Mouse (Mus musculus): ENCODE measurements around the gene Clcc1. TPM values are rescaled to one million over a fixed set of nuclear protein-coding genes. Genes with fewer than 3 reads are reported as not detected.

Gene Clcc1
- 39.8 TPM for total RNA-seq (2023)

DNA sequence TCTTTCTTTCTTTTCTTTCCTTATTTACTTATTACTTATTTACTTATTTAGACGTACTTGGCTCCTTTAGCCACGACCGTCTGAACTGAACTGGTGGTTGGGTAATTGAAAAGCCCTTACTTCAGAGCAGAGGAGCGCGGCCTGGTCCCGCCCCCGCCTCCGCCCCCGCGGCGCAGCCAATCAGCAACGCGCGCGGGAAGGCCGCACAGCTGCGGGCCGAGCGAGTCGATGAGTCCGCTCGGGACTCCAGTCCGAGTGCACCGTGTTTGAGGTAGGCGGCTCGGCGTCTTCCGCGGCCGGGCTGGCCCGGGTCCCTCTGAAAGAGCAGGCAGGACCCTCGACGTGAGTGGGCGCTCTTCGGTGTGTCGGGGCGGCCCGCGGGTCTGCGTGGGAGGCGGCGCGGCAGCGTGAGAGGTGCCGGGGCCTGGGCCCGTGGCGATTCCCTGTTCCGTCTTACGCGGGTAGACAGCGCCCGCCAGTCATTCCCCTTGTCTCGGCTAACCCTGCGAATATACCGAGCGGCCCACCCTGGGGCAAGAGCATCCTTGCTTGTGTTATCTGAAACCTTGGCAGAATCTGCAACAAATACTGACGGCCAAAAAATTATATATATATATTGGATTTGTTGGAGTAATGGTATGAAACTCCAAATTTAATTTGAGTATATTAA is at the start of gene Clcc1:
TSS of gene Clcc1 (plus strand) at position 204 of the 670 bp plus-strand sequence.

DNA sequence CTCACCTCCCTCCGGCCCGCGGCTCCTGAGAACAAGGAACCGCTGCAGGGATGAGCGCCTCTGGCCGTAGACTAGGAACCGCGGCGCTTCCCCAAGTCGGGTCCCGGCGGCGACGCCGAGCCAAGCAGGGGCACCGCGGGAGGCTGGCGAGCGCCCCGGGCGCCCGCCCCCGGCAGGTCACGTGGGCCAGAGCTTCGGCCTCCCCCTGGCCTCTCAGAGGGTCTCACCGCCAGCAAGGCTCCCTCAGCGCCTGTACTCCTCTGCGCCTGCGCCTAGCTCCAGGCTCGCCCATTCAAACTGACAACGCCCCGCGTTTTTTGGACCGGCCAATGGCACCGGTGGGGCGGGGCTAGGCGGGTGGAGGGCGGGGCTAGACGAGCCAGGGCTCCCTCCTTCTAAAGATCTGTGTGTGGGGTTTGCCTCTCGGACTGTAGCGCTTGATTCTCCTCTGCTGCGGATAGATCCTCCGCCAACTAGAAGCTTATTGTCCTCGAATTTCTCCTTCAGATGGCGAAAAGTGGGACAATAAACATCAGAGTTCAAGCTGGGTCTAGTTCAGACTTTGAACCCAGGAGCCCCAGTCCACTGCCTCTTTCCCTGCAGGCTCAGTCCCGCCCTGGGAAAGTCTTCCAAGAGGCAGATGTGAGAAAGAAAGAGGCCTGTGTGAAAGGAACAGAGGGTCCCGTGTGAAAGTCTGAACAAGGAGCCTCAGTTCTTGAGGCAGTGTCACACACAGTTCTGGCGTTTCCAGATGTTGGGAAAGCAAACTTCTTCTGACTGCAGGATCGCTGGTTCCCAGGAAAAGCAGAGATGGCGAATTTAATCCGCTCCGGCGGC is 68.5 kb downstream of the Clcc1 start, which contains the start of gene Gpsm2:
TSS of gene Gpsm2 (minus strand) at position 274 of the 837 bp plus-strand sequence.

Other genes starting within 250 kb of the Clcc1 start
- 8.8 TPM for gene Celsr2, start 238.4 kb upstream of the Clcc1 start, total RNA-seq (2023)
- gene Sars, start 208.7 kb upstream of the Clcc1 start, total RNA-seq (2023), result 150 TPM
- gene 1700013F07Rik, start 119.8 kb upstream of the Clcc1 start, total RNA-seq (2023), result not detected
- 0.38 TPM for gene 5330417C22Rik, start 117.4 kb upstream of the Clcc1 start, total RNA-seq (2023)
- gene Tmem167b, start 91.4 kb upstream of the Clcc1 start, total RNA-seq (2023), result 41.9 TPM
- 19.6 TPM for gene Taf13, start 82.2 kb upstream of the Clcc1 start, total RNA-seq (2023)
- gene Wdr47, start 62.6 kb upstream of the Clcc1 start, total RNA-seq (2023), result 17.1 TPM
- gene Gpsm2, start 68.4 kb downstream of the Clcc1 start, total RNA-seq (2023), result 5.7 TPM
- not detected for gene Aknad1, start 85.7 kb downstream of the Clcc1 start, total RNA-seq (2023)
- gene Stxbp3, start 186.6 kb downstream of the Clcc1 start, total RNA-seq (2023), result 79.2 TPM
- not detected for gene Fndc7, start 236.1 kb downstream of the Clcc1 start, total RNA-seq (2023)

All from CD4-positive naive resting alpha-beta T cell, adult 57 days (primary cell).